Mouse (Mus musculus) splenic B cell, adult 2 months (primary cell): ENCODE results near the gene Daam2.

Experiments
- DNase-seq: peaks from one replicate; pipeline ENCODE4 v3.0.0-alpha.2; 2011; ENCODE audit warnings: low read depth, low spot score
- H3K27me3 ChIP-seq: 2 replicates; pipeline ENCODE4 v1.6.1; 2012; ENCODE audit warnings: mild to moderate bottlenecking, low read length, moderate library complexity, mixed read lengths; ENCODE audit not compliant: control insufficient read depth, poor library complexity, insufficient read depth, severe bottlenecking
- H3K36me3 ChIP-seq: 2 replicates; pipeline ENCODE4 v1.6.1; 2012; ENCODE audit warnings: mild to moderate bottlenecking, low read length, moderate library complexity, mixed read lengths; ENCODE audit not compliant: control insufficient read depth, poor library complexity, insufficient read depth, severe bottlenecking

The Daam2 gene

DNA sequence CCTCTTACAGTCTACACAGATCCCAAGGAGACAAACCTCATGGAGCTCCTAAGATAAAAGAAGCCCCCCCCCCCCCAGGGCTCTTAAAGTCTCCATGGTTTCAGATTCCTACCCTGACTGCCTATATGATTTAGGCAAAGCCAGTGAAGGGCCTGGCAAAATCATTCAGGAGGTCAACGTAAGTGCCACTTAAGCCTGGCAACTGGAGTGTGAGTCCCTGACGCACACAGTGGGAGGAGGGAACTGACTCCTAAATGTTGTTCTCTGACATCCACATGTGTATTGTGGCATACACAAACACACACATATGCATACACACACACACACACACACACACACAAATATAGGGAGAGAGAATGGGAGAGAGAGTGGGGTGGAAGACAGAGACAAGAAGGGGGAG lies 12.7 kb downstream of the Daam2 start:
- no peaks in the 10 kb centered on the region for H3K36me3 ChIP-seq
- no peak for DNase-seq
- no peaks in the 10 kb centered on the region for H3K27me3 ChIP-seq

DNA sequence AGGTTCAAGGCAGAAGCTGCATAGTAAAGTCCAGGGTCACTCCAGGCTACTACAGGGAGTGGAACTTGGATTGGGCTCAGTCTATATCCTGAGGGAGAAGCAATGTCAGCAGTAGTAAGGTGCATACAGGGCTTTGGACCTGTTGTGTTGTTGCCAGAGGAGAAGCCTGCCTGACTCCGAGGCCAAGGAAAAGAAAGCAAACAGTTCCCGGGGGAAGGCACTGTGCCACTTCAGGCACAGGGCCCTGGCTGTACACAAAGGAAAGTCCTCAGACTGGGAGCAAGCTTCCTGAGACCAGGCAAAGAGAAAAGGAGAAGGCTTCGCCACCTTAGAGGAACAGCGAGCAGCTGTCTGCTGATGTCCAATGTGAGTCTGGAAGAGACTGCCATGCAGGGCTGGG lies 18.1 kb downstream of the Daam2 start:
- H3K36me3 ChIP-seq = no peaks in the 10 kb centered on the region

DNA sequence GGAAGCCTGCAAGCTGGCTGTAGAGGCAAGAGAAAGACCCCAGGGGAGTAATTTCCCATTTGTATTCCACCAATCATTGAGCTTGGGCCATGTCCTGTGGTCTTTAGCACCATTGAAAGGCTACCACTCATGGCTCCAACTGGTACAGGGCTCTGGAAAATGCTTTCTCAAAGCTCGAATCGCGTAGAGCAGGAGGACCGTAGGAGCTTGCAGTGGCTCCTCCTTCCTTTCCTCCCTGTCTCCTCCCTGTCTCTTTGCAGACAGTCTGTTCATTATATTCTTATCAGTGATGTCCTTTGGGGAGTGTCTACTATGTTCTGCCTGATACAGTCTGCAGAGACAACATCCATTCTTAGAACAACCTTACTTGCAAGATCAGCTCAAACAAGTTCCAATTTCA lies 18.7 kb downstream of the Daam2 start:
- no peak for DNase-seq
- Histone ChIP-seq H3K27me3 (no peaks in the 10 kb centered on the region), H3K36me3 (no peaks in the 10 kb centered on the region)

More for the DNA sequence above, 18.1 kb downstream of the Daam2 start:
- no peaks in the 10 kb centered on the region for H3K27me3 ChIP-seq
- DNase-seq = no peak

DNA sequence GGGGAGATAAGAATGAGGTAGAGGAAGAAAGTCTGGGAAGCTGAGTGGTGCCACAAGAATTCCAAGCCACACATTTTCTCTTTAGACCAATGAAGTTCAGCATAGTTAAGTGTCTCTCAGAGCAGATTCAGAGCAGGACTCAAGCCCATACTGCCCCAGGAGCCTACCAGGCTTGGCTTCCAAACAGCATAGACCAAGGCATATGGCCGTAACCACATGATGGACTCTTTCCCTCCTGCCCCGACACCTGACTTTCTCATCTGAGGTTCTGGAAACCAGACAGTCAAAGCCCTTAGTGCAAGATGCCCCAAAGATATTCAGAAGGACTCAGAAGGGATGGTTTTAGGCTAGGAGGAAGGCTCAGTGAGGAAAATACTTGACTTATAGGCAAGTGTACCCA lies 19.6 kb downstream of the Daam2 start:
- Histone ChIP-seq H3K36me3 (no peaks in the 10 kb centered on the region), H3K27me3 (no peaks in the 10 kb centered on the region)
- no peak for DNase-seq

DNA sequence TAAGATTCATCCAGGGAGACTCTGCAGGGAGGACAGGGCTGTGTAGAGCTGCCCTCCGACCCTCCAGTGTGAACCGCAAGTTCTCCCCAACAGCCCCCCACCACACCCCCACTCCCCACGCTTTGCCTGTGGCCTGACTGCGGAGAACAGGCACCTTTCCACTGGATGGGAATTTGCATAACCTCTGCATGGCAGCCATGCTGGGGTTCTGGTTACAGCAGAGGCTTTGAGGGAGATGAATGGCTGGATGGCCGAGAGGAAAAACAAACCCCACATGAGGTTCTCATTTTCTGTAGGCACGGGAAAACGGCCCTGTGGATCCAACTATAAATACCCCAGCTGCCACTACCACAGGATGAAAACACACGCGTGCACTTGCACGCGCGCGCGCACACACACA lies 23.4 kb downstream of the Daam2 start:
- DNase-seq = no peak
- H3K36me3 ChIP-seq = no peaks in the 10 kb centered on the region

DNA sequence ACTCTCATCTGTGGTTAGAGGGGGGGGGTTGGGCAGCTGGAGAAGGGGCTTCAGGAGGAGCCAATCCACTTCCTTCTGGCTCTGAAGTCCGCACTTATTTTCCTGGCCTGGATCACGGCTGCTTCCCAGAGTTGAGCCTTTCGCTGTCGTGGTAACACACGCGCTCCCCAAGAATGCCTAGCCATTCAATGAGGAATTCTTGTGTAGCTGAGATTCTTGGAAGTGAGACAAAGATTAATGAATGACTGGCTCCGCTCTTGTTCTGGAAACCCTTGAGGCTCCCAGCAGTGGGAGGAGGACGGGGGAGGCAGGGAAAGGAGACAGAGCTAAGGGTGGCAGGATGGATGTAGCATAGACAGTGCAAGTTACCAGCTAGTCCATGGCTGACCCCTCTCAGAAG lies 24.9 kb downstream of the Daam2 start:
- H3K27me3 ChIP-seq = no peaks in the 10 kb centered on the region
- DNase-seq = no peak
- no peaks in the 10 kb centered on the region for H3K36me3 ChIP-seq

More for the DNA sequence above, 23.4 kb downstream of the Daam2 start:
- no peaks in the 10 kb centered on the region for H3K27me3 ChIP-seq

DNA sequence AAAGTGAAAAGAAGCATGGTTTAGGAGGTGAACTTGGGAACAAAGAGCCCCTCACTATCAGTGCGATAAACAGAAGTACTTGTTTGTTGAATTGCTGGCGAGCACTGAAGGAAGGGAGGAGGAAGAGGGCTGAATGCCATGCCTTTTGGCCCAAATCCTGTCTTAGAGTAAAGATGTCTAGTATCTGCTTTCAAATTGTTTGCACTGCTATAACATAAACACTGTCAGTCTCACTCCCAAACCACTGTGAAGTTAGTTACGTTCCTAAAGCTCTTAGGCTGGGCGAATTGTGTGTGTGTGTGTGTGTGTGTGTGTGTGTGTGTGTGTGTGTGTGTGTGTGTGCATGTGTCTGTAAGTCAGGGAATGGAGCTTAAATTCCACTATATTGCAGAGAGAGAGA lies 28.6 kb downstream of the Daam2 start:
- DNase-seq = no peak
- no peaks in the 10 kb centered on the region for H3K36me3 ChIP-seq
- no peaks in the 10 kb centered on the region for H3K27me3 ChIP-seq

DNA sequence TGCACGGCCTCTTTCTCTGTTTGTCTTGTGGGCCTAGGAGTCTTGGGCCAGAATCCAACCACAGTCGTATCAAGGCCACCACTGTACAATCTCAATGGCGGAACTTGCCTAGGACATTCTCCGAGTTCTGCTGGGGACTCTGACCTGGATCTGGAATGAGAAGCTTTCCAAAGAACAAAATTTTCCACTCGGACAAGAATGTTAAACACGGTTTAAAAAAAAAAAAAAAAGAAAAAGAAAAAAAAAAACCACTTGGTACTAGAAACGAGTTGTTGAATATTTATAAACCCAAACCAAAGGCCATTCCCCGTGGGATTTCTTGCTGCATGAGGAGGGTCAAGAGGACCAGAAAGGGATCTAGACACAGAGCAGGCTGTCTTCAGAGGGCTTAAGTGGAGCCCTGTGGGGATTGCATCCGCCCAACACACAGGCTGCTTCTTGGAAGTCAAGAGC lies 29.9 kb downstream of the Daam2 start:
- H3K36me3 ChIP-seq = no peaks in the 10 kb centered on the region
- no peaks in the 10 kb centered on the region for H3K27me3 ChIP-seq
- no peak for DNase-seq

DNA sequence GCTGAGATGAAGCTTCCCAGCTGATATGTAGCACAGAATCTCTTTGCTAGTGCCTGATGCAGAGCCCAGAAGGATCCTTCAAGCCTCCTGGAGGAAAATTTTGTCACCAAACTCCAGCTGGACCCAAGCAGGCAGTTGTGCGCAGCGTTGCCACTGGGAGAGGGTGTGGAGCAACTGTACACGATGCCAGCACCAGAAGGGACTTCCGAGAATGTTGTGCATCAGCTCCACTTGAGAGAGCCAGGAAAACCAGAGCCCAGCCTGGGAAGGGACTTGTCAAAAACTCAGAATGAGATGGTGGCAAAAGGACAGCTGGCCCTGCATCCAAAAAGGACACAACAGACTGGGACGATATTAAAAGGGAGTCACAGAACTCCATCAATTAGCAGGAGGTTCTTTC lies 32.5 kb downstream of the Daam2 start:
- Histone ChIP-seq H3K36me3 (no peaks in the 10 kb centered on the region), H3K27me3 (no peaks in the 10 kb centered on the region)
- no peak for DNase-seq

DNA sequence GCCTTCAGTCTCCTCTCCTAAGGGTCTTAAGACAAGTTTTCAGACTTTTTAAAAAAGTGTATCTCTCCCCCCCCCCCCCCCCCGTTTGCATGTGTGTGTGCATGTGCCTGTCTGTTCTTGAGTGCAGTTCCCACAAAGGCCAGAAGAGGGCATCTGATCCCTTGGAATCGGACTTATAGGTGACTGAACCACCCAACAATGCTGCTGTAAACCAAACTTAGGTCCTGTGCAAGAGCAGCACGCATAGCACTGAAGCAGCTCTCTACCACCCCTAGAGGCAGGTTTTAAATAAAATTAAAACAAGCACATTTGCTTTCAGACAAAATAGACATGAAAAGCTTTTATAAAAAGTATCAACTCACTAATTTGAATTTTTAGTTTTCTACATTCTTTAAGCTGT lies 33.9 kb downstream of the Daam2 start:
- no peaks in the 10 kb centered on the region for H3K36me3 ChIP-seq
- peak; percentile 10 for DNase-seq
- H3K27me3 ChIP-seq = no peaks in the 10 kb centered on the region

DNA sequence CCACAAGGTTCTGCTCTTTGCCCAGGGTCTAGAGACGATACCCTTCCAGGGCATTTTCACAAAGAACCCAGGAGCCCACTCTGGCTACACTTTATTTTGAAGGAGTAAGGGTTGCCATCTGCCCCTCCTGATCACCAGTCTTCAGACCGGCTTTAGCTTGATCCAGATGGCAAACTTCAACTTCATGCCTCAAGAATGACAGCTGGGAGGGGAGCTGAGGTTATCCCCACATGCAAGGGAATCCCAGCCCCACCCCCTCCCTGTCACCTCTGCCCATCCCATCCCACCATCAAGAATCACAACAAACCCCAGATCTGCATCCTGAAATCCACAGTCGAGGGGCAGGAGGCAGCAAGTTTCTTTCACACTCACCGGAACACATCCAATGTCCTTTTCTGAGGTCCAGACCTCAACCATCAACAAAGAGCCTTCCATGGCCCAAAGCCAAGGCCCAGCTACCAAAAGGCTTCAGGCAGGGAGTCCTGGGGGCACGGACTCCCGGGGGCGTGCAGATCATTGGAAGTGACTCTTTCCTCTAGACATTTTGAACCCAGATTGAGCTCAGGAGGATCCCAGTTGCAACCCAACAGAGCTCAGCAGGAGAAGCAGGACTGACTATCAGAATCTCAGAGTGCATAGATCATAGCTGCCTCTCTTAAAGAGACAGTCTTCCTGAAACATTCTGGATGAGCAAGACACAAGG lies 35.5 kb downstream of the Daam2 start:
- Histone ChIP-seq H3K27me3 (no peaks in the 10 kb centered on the region), H3K36me3 (no peaks in the 10 kb centered on the region)

DNA sequence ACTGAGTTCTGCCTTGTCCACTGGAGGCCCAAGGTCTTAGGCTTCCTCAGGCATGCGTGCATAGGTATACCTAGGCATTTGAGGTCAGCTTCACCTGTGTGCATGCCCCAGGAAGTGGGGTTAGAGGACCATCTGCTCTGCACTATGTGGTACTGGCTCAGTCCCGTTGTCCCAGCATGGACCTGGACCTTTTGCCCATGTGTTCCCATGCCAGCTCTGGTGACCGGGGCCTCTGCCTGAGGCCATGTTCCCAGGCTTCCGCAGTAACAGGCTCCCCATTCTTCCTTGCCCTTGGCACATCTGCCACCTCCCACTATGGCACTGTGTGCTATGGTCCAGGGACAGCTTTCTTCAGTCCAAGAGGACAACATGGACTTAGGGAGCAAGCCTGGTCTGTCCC lies 36.1 kb downstream of the Daam2 start:
- no peaks in the 10 kb centered on the region for H3K27me3 ChIP-seq
- H3K36me3 ChIP-seq = no peaks in the 10 kb centered on the region
- DNase-seq = no peak

More for the DNA sequence above, 35.5 kb downstream of the Daam2 start:
- DNase-seq = no peak

DNA sequence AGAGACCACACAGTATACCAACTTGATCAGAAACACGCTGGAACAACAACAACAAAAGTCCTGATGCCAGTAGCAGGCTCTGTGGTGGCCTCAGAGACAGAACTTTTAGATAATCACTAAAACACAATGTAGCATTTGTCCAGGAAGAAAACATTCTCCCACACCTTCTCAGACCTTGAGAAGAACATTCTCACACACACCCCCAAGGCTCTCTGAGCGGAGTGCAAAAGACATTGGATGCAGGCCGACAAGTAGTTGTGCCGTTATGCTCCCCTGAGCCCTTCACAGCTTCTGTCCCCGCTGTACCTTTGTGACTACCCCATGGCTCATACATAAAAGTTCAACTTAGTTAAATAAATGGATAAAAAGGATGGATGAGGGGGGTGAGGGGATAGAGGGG lies 37.6 kb downstream of the Daam2 start:
- H3K27me3 ChIP-seq = no peaks in the 10 kb centered on the region
- no peak for DNase-seq
- H3K36me3 ChIP-seq = no peaks in the 10 kb centered on the region

DNA sequence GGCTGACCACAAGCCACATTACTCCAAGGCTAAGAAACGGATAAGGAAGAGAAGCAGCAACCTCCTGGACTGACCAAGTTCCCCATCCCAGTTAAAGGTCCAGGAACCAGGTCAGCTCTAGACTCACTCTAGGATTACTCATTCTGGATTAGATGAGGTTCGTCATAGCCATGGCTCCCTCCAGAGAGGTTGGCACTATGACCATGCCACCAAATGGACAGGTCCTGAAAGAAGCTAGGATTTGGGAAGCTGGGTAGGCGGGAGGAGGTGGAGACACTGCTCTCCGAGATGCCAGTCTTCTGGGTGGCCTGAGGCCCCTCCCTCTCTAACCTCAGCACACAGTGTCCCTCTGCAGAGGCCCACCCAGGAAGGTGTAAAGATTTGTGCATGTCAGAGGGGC lies 38.2 kb downstream of the Daam2 start:
- Histone ChIP-seq H3K36me3 (no peaks in the 10 kb centered on the region), H3K27me3 (no peaks in the 10 kb centered on the region)
- DNase-seq = no peak

DNA sequence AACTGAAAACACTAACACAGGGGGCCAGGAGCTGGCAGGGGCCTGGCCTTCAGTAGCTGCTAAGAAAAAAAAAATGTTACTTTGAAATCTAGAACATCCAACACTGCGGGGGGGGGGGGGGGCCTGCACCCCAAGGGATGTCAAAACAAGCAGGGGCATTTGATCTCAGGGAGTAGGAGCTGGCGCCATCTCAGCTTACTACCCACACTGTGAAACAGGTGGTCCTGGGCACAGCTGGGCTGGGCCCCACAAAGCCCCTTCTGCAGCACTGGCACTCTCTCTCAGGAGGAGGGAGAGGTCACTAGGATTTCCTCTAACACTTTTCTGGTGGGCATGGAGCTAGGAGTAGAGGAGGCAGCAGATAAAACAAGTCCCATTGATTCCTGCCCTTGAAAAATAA lies 39.6 kb downstream of the Daam2 start:
- Histone ChIP-seq H3K27me3 (no peaks in the 10 kb centered on the region), H3K36me3 (no peaks in the 10 kb centered on the region)
- no peak for DNase-seq

DNA sequence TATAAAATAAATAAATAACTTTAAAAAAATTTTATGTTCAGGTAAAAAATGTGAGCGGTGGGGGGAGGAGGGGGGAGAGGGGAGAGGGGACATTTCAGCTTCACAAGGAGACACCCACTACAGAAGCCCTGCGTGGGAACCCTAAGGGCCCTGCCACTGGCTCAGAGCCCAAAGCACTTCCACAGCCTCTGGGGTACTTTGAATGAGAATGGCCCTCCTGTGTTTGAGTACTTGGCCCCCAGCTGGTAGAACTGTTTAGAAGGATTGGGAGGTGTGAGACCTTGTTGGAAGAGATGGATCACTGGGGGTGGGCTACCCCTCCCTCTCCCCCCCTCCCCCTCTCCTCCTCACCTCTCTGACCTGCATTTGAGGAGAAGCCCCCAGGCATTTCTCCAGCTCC lies 41.7 kb downstream of the Daam2 start:
- Histone ChIP-seq H3K27me3 (no peaks in the 10 kb centered on the region), H3K36me3 (no peaks in the 10 kb centered on the region)
- no peak for DNase-seq
